Mouse (Mus musculus): ENCODE measurements around the gene Krtap1-3.

GRCm38 (mm10) chr11:99550765-99551164, 40.4 kb downstream of the Krtap1-3 start, which contains the start of gene Krtap3-3:
- TF ChIP-seq CTCF (IDR thresholded peaks at IDR 0.05; ENCODE audit: insufficient read depth, low read length) = no peak
- TF ChIP-seq POLR2A (IDR thresholded peaks at IDR 0.05; ENCODE audit: borderline replicate concordance, extremely low read depth, low read depth, low read length) = no peak

All from lung, adult 2 months (tissue).